Mouse (Mus musculus) ovary, adult 18-20 months (tissue): ENCODE results near the gene Car7.
"Not testable (repeated sequence)": the region's sequence is repeated elsewhere in the genome, so short reads cannot be mapped to it uniquely, and the experiment has no call there.

ENCODE experiments used
- DNase-seq: peaks from one replicate; pipeline ENCODE4 v3.0.0; 2022; ENCODE audit warnings: low spot score, mixed read lengths

Car7 gene

DNA sequence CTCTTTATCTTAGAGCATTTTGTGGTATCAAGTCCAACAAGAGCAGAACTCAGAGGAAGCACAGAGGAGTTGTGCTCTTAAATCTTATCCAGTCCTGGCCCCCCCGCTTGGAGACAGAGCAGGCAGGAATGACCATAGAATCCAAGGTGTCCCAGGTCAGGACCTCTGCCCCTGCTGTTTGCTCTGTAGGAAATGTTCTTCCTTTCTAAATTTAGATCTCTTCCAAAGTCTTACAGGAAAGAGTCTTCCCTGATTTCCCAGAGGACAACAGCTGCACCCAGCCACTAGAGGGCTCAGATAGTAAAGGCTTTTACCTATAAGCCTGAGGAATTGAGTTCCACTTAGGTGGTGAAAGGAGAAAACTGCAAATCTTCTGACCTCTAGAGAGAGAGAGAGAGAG, 35.1 kb downstream of the Car7 start:
- DNase-seq, result no peak

DNA sequence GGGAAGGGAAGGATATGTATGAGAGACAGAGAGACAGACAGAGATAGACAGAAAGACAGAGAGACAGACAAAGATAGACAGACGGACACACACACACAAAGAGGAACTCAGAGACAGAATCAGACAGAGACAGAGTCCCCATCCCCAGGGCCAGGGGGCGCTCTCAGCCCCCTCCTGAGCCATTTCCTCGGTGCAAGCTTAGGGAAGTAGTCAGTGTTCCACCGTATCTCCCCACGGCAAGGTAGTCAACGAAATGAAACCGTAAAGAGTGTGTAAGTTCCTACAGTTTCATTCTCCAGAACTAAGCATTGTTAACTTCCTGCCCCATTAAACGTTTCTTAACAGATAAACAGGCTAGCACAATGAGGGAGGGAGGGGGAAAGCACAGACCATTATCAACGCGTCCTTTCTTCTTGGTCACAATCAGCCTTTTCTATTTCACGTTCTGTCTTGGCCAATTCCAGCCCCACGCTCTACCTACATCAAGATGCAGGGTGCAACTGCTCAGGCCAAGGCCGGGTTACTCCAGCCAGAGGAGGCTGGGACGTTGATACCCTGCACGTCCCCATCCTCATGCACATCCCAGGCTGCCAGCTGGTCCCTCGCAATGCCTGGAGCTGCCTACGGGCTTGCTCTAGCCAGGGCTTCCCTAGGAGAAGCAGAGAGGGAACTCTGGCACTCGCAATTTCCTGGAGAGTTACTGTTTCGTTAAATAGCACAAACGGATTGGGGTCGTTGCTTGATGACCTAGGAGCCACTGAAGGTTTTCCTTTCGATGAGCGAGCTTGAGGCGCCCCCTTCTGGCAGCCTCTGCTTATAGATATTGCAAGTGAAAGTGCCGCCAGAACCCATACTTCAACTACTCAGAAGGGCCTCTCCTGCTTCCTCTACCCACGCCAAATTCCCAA, 36.2 kb downstream of the Car7 start:
- DNase-seq, result peak; percentile 45

DNA sequence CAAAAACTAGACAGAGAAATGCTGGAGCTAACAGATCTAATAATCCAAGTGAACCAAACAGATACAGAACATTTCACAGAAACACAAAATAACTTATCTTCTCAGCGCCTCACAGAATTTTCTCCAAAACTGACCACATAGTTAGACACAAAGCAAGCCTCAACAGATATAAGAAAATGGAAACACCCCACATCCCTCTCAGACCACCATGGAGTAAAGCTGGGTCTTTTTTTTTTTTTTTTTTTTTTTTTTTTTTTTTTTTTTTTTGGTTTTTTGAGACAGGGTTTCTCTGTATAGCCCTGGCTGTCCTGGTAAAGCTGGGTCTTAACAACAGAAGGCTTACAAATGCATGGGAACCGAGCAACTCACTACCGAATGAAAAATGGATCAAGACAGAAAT, 42.3 kb downstream of the Car7 start:
- no peak for DNase-seq

- not testable (repeated sequence) for DNase-seq
Measured at GRCm38 (mm10) chr8:104577606-104578005, 43.1 kb downstream of the Car7 start.

- DNase-seq, result no peak
Measured at GRCm38 (mm10) chr8:104584522-104584921, 50.0 kb downstream of the Car7 start.

- DNase-seq, result no peak
Measured at GRCm38 (mm10) chr8:104590284-104590683, 55.8 kb downstream of the Car7 start.

- peak; percentile 89 for DNase-seq
Measured at GRCm38 (mm10) chr8:104591133-104591834, 56.8 kb downstream of the Car7 start, which contains the start of gene Pdp2. Gene Pdp2, plus strand, starts transcription at chr8:104591451.

GRCm38 (mm10) chr8:104591856-104592255, 57.4 kb downstream of the Car7 start:
- no peak for DNase-seq

GRCm38 (mm10) chr8:104592566-104592965, 58.1 kb downstream of the Car7 start:
- DNase-seq, result no peak

DNA sequence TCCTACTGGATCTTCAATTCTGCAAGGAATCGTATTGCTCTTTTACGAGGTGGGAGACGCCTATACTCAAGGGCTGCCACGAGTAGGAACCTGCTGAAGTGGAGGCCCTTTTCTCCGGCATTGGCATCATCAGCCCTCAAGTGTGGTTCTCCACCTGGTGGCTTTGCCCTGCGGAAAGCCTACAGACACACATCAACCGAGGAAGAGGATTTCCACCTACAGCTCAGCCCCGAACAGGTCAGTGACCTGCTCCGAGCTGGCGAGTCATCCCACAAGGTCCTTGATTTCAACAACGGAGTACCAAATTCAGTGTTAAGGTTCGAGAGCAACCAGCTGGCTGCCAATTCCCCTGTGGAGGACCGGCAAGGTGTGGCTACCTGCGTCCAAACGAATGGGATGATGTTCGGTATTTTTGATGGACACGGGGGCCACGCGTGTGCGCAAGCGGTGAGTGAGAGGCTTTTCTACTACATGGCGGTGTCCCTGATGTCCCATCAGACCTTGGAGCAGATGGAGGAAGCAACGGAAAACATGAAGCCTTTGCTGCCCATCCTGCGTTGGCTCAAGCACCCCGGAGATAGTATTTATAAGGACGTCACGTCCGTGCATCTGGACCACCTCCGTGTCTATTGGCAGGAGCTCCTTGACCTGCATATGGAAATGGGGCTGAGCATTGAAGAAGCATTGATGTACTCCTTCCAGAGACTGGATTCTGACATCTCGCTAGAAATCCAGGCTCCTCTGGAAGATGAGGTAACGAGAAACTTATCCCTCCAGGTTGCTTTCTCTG, 59.2 kb downstream of the Car7 start:
- DNase-seq, result no peak

GRCm38 (mm10) chr8:104594611-104595362, 60.3 kb downstream of the Car7 start:
- no peak for DNase-seq

- no peak for DNase-seq
Measured at GRCm38 (mm10) chr8:104595773-104596536, 61.5 kb downstream of the Car7 start.

DNA sequence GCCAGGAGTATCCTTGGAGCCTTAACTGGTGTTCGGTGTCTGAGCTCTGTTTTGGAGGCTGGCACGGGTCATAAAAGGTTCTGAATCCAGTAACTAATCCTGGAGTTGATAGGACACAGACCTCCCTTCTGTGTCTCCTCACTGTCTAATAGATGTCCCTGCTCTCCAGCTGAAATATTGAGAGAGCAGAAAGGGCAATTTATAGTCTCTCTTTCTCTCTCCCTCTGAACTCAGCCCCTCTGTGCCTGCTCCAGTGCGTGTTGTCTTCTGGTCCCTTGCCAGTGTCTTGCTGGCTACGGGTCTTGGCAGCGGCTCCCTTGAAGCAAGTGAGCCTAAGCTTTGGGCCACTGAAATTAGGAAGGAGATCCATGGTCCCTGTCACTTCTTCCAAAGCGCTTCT, 63.2 kb downstream of the Car7 start:
- DNase-seq, result no peak

DNA sequence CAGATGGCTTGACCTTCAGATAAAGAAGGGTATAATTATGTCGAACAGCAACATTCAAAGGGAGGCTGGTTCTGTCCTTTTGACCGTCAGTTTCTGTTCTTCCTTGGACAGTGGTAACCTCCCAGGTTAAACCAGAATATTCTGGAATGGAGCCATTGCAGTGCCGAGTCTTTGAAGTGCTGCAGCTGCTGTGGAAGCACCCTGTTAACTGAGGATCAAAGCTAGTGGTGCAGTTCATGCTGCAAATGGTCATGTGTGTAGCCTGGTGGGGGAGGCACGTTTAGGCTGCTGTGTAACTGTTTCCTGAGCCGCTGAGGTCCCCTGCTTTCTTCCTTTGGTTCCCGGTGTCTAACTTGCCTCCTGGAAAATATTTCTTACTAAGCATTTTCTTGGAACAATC, 64.0 kb downstream of the Car7 start:
- DNase-seq, result no peak
